Mouse (Mus musculus) spleen, adult 2 months (tissue): ENCODE results near the gene Chrm4. TPM values are rescaled to one million over a fixed set of nuclear protein-coding genes. Genes with fewer than 3 reads are reported as not detected.

ENCODE experiments used
- DNase-seq, 2 experiments: peaks; one replicate each; pipeline versions ENCODE4 v3.0.0 to v3.0.0-alpha.2; 2012 to 2021; ENCODE audit warnings: low spot score in 2 of 2, low read depth in 1 of 2
- H3K27ac ChIP-seq: fragments of 200-500 bp; 2 replicates; pipeline ENCODE4 v1.5.1; 2012; ENCODE audit warnings: low read length, inconsistent platforms; ENCODE audit not compliant: insufficient read depth
- H3K27me3 ChIP-seq: fragments of 200-500 bp; 2 replicates; pipeline ENCODE4 v1.6.1; 2012; ENCODE audit warnings: mild to moderate bottlenecking, moderate library complexity, low read length, inconsistent platforms; ENCODE audit not compliant: control insufficient read depth, insufficient read depth
- H3K36me3 ChIP-seq: fragments of 200-500 bp; 2 replicates; pipeline ENCODE4 v1.6.1; 2012; ENCODE audit warnings: mild to moderate bottlenecking, low read length, inconsistent platforms; ENCODE audit not compliant: control insufficient read depth, insufficient read depth
- H3K4me1 ChIP-seq: fragments of 200-500 bp; 2 replicates; pipeline ENCODE4 v1.6.1; 2011; ENCODE audit warnings: inconsistent platforms; ENCODE audit not compliant: control insufficient read depth, insufficient read depth, insufficient read length
- H3K4me3 ChIP-seq: fragments of 200-500 bp; 2 replicates; pipeline ENCODE4 v1.5.1; 2011; ENCODE audit warnings: mild to moderate bottlenecking, inconsistent platforms; ENCODE audit not compliant: insufficient read depth, insufficient read length; ENCODE audit errors: extremely low read depth
- CTCF ChIP-seq: fragments of 200-500 bp; IDR thresholded peaks from 2 replicates; pipeline ENCODE4 v1.5.1; 2011; ENCODE audit warnings: mild to moderate bottlenecking, inconsistent platforms; ENCODE audit not compliant: insufficient read depth, insufficient read length, insufficient replicate concordance; ENCODE audit errors: extremely low read depth
- POLR2A ChIP-seq: fragments of 200-500 bp; IDR thresholded peaks from 2 replicates; pipeline ENCODE4 v1.6.1; 2011; ENCODE audit warnings: low read depth, low read length, inconsistent platforms
- WGBS: fragments of 180-500 bp; shearing (Covaris S2); methylation state at CpG from one replicate; pipeline ENCODE4 v1.1.7; 2018; 5-methylcytosine and 5-hydroxymethylcytosine counted together
- polyA plus RNA-seq: library from polyadenylated mRNA; depleted of rRNA; stranded (reverse); fragments of >200 nt; gene quantifications from 2 replicates; pipeline ENCODE4 v1.2.3, GENCODE M21; 2012

Gene Chrm4
- polyA plus RNA-seq, 1 experiment = 0.39 TPM

DNA sequence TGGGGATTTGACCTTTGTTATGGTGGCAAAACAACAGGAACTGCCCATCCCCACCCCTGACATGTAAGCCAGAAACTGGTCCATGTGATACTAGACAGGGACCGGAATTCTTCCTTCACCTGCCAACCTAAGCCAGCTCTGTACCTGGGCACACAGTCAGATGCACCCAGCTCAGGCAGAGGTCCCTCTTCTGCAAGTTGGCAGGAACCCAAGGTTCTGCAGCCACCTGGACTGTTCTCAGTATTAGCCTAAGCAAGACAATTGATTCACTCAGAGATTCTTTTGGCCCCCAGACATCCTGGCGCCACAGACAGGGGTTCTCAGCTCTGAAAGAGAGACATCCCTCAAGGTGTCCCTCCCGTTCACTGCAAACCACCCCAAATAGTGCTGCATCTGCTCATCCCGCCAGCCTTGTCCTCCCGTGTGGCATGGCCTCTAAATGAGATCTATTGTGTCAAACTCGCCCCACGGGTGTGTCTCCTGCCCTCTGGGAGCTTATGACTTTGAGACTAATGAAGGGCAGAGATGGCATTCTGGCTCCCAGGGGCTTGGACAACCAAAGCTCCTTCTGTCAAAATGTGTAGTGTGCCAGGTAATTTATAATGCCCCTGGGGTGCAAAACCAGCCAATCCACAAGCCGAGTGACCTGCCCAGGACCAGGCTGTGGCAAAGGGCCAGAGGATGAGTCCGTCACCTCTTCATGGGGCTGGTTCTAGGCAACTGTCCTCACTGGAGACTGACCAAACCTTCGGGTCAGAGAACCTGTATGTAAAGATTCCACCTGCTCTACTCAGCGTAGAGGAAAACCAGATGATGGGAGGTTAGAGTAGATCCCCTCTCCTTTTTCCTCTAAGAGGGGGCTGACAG is 32.7 kb downstream of the Chrm4 start:
- H3K4me1 ChIP-seq = peaks cover 52% of the 10 kb centered on the region
- TF ChIP-seq CTCF (no peak), POLR2A (no peak)
- WGBS = 73% methylated on average over 11 of the region's 11 CpGs

DNA sequence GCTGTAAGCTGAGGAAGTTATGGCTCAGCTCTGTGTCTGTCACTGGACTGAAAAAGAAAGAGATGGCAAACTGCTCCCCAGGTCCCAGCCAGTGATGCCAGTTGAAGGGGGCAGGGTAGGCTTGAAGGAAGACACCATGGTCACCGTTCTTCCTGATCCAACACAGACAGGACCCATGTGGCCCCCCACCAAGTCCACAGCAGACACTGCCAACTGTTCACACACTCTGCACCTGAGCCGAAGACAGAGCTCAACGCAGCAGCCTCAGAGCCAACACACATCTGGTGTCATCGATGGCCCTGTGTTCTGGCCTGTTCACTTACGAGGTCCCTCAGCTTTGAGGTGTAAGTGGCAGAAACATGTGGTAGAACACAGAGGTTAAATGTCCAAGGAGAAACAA is 33.4 kb downstream of the Chrm4 start:
- H3K27me3 ChIP-seq = no peaks in the 10 kb centered on the region
- no peak overlapping the region for H3K4me3 ChIP-seq
- peak overlapping the region; percentile 58 for H3K27ac ChIP-seq
- H3K36me3 ChIP-seq = peaks cover 1% of the 10 kb centered on the region
- DNase-seq = no peak
- no peak for TF ChIP-seq POLR2A
- no peak for TF ChIP-seq CTCF
- peaks cover 51% of the 10 kb centered on the region for H3K4me1 ChIP-seq
- 81% methylated on average over 5 of the region's 5 CpGs for WGBS

More for the DNA sequence above, 32.7 kb downstream of the Chrm4 start:
- H3K27me3 ChIP-seq = no peaks in the 10 kb centered on the region
- DNase-seq = no peak
- H3K27ac ChIP-seq = peak overlapping the region; percentile 58; the same call in 1 of the 2 replicates
- H3K4me3 ChIP-seq = no peak overlapping the region
- peaks cover 1% of the 10 kb centered on the region for H3K36me3 ChIP-seq

GRCm38 (mm10) chr2:91961901-91962761 is 35.1 kb downstream of the Chrm4 start:
- peak overlapping the region; percentile 83 for H3K4me3 ChIP-seq

GRCm38 (mm10) chr2:91962864-91963401 is 35.9 kb downstream of the Chrm4 start:
- peak overlapping the region; percentile 95 for H3K27ac ChIP-seq
- peak overlapping the region; percentile 83 for H3K4me3 ChIP-seq
- peaks cover 40% of the 10 kb centered on the region for H3K4me1 ChIP-seq
- no peaks in the 10 kb centered on the region for H3K27me3 ChIP-seq
- DNase-seq = peak in 1 of 2 experiments; percentile 37
- peaks cover 1% of the 10 kb centered on the region for H3K36me3 ChIP-seq
- WGBS = under 1% methylated on average over 39 of the region's 39 CpGs
- no peak for TF ChIP-seq POLR2A
- TF ChIP-seq CTCF = no peak

More at GRCm38 (mm10) chr2:91961901-91962761, 35.1 kb downstream of the Chrm4 start:
- Histone ChIP-seq H3K27ac (peak overlapping the region; percentile 95), H3K27me3 (no peaks in the 10 kb centered on the region), H3K4me1 (peaks cover 47% of the 10 kb centered on the region), H3K36me3 (peaks cover 1% of the 10 kb centered on the region)
- 14% methylated on average over 4 of the region's 4 CpGs for WGBS
- TF ChIP-seq CTCF = no peak
- no peak; the same call in 1 of the 2 replicates for TF ChIP-seq POLR2A
- no peak for DNase-seq

DNA sequence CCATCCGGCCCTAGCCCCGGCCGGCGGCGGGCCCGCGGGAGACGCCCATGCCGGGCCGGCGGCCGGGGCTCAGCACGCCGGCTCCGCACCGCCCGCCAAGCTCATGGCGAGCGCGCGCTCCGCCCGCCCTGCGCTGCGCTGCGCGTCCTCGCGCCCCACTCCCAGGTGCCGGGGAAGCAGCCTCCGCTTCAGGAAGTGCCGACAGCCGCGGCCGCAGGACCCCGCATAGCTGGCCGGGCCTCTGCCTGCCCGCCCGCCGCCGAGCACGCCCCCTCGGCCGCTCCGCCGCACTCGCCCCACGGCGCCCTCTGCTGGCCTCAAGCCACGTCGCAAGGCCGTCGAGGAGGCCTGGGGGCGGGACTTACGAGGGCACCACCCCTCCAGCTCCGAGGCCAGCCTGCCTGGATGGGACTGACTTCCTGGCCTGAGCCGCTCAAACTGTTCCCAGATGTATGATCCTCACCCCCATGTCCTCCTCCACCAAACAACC is 36.4 kb downstream of the Chrm4 start:
- TF ChIP-seq POLR2A = peak; percentile 53
- peak; percentile 93 for TF ChIP-seq CTCF
- peaks cover 38% of the 10 kb centered on the region for H3K4me1 ChIP-seq
- peak overlapping the region; percentile 83 for H3K4me3 ChIP-seq
- H3K27me3 ChIP-seq = no peaks in the 10 kb centered on the region
- peaks cover 1% of the 10 kb centered on the region for H3K36me3 ChIP-seq
- WGBS = under 1% methylated on average over 57 of the region's 57 CpGs
- DNase-seq = peak; percentile 81 to 93
- peak overlapping the region; percentile 95 for H3K27ac ChIP-seq

DNA sequence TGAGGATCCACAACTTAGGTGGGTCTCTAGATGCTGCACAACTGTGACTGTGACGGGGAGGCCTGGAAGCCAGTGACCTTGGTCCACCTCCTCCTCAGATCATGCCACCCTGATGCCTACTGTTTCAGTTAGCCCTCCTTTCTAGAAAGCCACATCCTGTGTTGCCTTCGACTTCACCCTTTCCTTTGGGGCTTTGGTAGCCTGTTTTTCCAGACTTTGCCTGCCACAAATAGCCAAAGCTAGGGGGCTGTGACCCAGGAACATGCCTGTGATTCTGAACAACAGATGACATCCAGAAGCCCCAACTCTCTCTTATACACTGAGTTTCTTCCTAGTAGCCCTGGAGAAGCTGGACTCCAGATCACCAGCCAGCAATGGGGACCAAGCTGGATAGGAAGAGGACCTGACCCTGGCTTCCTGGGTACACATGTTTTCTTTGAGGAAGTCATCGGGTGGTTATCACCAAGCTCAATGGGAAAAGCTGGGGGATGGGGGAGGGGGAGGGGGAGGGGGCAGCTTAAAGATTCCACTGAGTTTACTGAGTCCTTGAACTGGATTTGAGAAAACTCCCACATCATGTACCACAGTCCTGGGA is 37.7 kb downstream of the Chrm4 start:
- no peak for DNase-seq
- H3K27ac ChIP-seq = peak overlapping the region; percentile 75
- peaks cover 1% of the 10 kb centered on the region for H3K36me3 ChIP-seq
- WGBS = 9% methylated on average over 3 of the region's 3 CpGs
- no peaks in the 10 kb centered on the region for H3K27me3 ChIP-seq
- no peak for TF ChIP-seq POLR2A
- no peak for TF ChIP-seq CTCF
- H3K4me1 ChIP-seq = peaks cover 26% of the 10 kb centered on the region
- peak overlapping the region; percentile 59 for H3K4me3 ChIP-seq
